Mouse (Mus musculus) midbrain, embryonic 16.5 days (tissue): Measurements from ENCODE around the gene Bola1. TPM values are rescaled to one million over a fixed set of nuclear protein-coding genes. Genes with fewer than 3 reads are reported as not detected.

Experiments
- ATAC-seq: fragments of 200-750 bp; cut with Nextera tagmentation; 2 replicates; pipeline ENCODE4 v1.8.0; 2017; ENCODE audit warnings: moderate TSS enrichment
- H3K27ac ChIP-seq: fragments of 300-500 bp; sonication (generic); 2 replicates; pipeline ENCODE4 v1.5.1; 2014; ENCODE audit warnings: mild to moderate bottlenecking, low read length, mixed read lengths
- H3K27me3 ChIP-seq: fragments of 300-500 bp; sonication (generic); 2 replicates; pipeline ENCODE4 v1.6.1; 2014; ENCODE audit warnings: low read depth, low read length, mixed read lengths; ENCODE audit not compliant: control insufficient read depth, insufficient read depth
- H3K36me3 ChIP-seq: fragments of 300-500 bp; sonication (generic); 2 replicates; pipeline ENCODE4 v1.6.1; 2014; ENCODE audit warnings: mild to moderate bottlenecking, low read length, moderate library complexity, mixed read lengths; ENCODE audit not compliant: control insufficient read depth, insufficient read depth
- H3K4me1 ChIP-seq: fragments of 300-500 bp; sonication (generic); 2 replicates; pipeline ENCODE4 v1.6.1; 2014; ENCODE audit warnings: mild to moderate bottlenecking, low read length, mixed read lengths; ENCODE audit not compliant: control insufficient read depth, insufficient read depth
- H3K4me2 ChIP-seq: fragments of 300-500 bp; sonication (generic); 2 replicates; pipeline ENCODE4 v1.6.1; 2014; ENCODE audit warnings: mild to moderate bottlenecking, low read length, mixed read lengths
- H3K4me3 ChIP-seq: fragments of 300-500 bp; sonication (generic); 2 replicates; pipeline ENCODE4 v1.5.1; 2014; ENCODE audit warnings: low read depth, mild to moderate bottlenecking, low read length, moderate library complexity, mixed read lengths
- H3K9ac ChIP-seq: fragments of 300-500 bp; sonication (generic); 2 replicates; pipeline ENCODE4 v1.6.1; 2014; ENCODE audit warnings: low read depth, low read length, mixed read lengths
- H3K9me3 ChIP-seq: fragments of 300-500 bp; sonication (generic); replicated peaks from 2 replicates; pipeline ENCODE4 v1.6.1; 2014; ENCODE audit warnings: mild to moderate bottlenecking, low read length, mixed read lengths; ENCODE audit not compliant: control insufficient read depth, poor library complexity, severe bottlenecking
- WGBS: fragments of 180-500 bp; shearing (Covaris S2); extraction: QIAGEN DNeasy Blood & Tissue Kit; methylation state at CpG from one replicate; pipeline ENCODE4 v1.1.7; 2014; 5-methylcytosine and 5-hydroxymethylcytosine counted together
- polyA plus RNA-seq: library from polyadenylated mRNA; unstranded; fragments of >200 nt; fragmentation: Nextera tagmentation; extraction: Ambion mirVana; gene quantifications from 2 replicates; pipeline ENCODE4 v1.2.1, GENCODE M21; 2015

Gene Bola1
- polyA plus RNA-seq, 1 experiment from 2014 or later: 51.3 TPM

DNA sequence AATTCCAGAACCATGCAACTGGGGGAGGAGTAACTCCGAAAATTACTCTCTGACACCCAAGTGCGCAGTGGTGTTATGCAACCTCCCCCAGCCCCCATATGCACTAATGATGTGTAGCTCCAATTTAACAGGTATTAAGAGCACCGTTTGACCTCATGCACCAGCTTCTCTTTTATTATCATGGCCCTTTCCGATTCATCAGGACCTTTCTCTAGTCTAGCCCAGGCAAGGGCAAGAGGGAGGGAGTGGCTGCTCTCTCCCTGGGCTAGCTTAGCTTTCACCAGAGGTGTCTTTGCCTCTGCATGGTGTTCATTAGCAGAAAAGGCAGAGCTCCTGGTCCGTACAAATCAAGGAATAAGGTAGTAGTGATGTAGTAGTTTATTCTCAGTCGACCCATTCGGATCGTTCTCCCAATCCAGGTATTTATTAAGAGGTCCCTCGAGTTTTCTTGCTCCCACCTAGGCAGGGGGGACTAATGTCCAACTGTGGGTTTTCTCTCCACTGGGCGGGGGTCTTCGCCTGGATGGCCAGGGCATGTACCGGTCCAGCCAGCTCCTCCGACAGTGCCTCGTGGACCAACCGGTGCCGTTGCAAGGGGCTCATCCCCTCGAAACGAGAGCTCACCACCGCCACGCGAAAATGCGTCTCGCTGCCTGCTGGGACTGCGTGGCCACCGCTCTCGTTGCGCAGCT, 22.9 kb downstream of the Bola1 start:
- 18% methylated on average over 27 of the region's 27 CpGs for WGBS
- H3K4me3 ChIP-seq: peak overlapping the region; percentile 79
- H3K4me2 ChIP-seq: peak overlapping the region; percentile 96
- H3K27me3 ChIP-seq: no peaks in the 10 kb centered on the region
- H3K9me3 ChIP-seq: no peaks in the 10 kb centered on the region
- peak overlapping the region; percentile 98 for H3K27ac ChIP-seq
- H3K4me1 ChIP-seq: peaks cover 12% of the 10 kb centered on the region
- ATAC-seq: peak; percentile 10; the same call in 1 of the 2 replicates
- H3K36me3 ChIP-seq: peaks cover 18% of the 10 kb centered on the region
- peak overlapping the region; percentile 92 for H3K9ac ChIP-seq

DNA sequence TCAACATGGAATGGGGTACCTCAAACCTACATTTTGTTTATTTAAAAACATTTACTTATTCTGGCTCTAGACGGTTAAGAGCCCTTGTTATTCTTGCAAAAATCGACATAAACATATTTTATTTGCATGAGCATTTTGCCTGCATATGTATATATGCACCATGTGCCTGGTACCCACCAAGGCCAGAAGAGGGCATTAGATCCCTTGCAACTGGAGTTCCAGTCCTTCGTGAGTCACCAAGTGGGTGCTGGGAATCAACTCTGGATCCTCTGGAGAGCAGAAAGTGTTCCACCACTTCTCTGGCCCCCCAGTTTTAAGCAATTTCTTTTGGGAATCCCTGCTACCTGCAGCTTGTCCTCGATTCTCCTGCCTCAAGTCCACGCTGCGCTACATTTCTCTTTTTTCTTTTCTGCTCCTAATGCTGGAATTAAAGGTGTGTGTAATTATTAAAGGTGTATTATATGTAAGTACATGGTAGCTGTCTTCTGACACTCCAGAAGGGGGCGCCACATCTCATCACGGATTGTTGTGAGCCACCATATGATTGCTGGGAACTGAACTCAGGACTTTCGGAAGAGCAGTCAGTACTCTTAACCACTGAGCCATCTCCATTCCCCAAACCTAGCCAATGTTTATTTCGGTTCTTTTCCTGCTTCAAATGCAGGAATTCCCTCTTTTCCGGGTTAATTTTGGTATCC, 23.7 kb downstream of the Bola1 start:
- Histone ChIP-seq H3K27ac (no peak overlapping the region; the same call in 1 of the 2 replicates), H3K4me2 (peak overlapping the region; percentile 96; the same call in 1 of the 2 replicates), H3K9me3 (no peaks in the 10 kb centered on the region), H3K36me3 (peaks cover 18% of the 10 kb centered on the region), H3K4me1 (peaks cover 12% of the 10 kb centered on the region), H3K9ac (no peak overlapping the region), H3K27me3 (no peaks in the 10 kb centered on the region), H3K4me3 (no peak overlapping the region; the same call in 1 of the 2 replicates)
- 93% methylated on average over 11 of the region's 11 CpGs for WGBS
- no peak for ATAC-seq

DNA sequence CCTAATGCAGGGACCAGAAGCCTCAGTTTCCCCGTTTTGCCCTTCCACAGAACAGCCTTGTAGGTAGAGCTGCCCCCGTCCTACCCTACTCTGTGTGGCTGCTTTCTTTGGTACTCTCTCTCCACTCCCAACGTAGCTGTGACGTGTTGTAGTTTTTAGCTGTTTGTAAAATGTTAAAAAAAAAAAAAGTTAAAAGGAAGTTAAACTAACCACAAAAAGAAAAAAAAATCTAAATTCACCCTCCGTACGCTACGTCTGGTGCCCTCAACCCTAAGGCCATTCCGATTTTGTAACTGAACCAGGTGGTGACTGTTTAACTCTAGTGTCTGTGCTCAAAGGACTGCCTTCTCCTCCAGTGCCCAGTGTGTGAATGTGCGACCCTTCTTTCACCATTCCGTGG, 24.5 kb downstream of the Bola1 start:
- H3K4me2 ChIP-seq: no peak overlapping the region
- 89% methylated on average over 10 of the region's 10 CpGs for WGBS
- no peaks in the 10 kb centered on the region for H3K27me3 ChIP-seq

DNA sequence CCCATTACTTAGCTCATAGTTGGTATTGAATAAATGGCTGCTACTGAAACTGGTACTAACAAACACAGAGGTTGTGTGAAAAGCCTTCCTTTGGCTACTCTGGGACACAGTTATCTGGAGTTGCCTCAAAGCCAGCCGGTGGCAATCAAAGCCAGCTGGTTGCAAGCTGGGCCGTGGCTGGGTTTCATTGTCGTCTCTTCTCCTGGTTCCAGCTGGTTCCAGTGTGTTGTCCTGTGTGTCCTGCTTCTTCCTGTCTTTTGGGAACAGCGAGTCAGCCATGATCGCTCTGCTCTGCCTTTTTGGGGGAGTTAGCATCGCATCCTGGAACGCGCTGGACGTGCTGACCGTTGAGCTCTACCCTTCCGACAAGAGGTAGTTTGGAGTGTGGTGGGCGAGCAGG, 26.5 kb downstream of the Bola1 start:
- no peaks in the 10 kb centered on the region for H3K27me3 ChIP-seq
- peaks cover 39% of the 10 kb centered on the region for H3K36me3 ChIP-seq
- no peaks in the 10 kb centered on the region for H3K9me3 ChIP-seq
- WGBS: 74% methylated on average over 12 of the region's 12 CpGs
- no peak overlapping the region for H3K4me3 ChIP-seq
- H3K4me2 ChIP-seq: no peak overlapping the region
- no peak overlapping the region for H3K9ac ChIP-seq
- ATAC-seq: no peak
- peaks cover 11% of the 10 kb centered on the region for H3K4me1 ChIP-seq
- no peak overlapping the region for H3K27ac ChIP-seq

More for the DNA sequence above, 24.5 kb downstream of the Bola1 start:
- Histone ChIP-seq H3K9ac (no peak overlapping the region), H3K9me3 (no peaks in the 10 kb centered on the region), H3K4me3 (no peak overlapping the region), H3K27ac (no peak overlapping the region), H3K36me3 (peaks cover 23% of the 10 kb centered on the region), H3K4me1 (peaks cover 12% of the 10 kb centered on the region)
- ATAC-seq: no peak

DNA sequence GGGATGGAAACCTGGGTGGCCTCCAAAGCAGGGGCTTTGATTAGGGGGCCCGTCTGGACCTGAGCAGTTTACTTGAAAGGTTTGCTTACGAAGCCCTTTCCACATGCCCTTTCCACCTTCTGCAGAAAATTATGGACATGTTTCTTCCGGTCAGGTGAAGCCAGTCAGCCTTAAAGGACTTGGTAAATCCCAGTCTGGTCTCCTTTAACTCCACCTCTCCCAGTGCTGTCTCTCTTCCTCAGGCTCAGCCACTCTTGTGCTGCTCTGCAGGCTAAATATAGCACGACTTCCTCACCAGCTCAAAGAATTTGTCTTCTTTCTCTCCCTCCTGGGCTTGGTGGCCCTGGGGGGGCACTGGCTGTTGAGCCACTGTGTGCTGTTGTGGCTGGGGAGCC, 37.1 kb downstream of the Bola1 start:
- H3K27ac ChIP-seq: peak overlapping the region; percentile 93
- H3K4me2 ChIP-seq: peak overlapping the region; percentile 66
- no peak for ATAC-seq
- H3K9ac ChIP-seq: peak overlapping the region; percentile 91
- peaks cover 25% of the 10 kb centered on the region for H3K4me1 ChIP-seq
- 20% methylated on average over 4 of the region's 4 CpGs for WGBS
- H3K27me3 ChIP-seq: no peaks in the 10 kb centered on the region
- H3K36me3 ChIP-seq: peaks cover 20% of the 10 kb centered on the region
- peak overlapping the region; percentile 76 for H3K4me3 ChIP-seq
- no peaks in the 10 kb centered on the region for H3K9me3 ChIP-seq

DNA sequence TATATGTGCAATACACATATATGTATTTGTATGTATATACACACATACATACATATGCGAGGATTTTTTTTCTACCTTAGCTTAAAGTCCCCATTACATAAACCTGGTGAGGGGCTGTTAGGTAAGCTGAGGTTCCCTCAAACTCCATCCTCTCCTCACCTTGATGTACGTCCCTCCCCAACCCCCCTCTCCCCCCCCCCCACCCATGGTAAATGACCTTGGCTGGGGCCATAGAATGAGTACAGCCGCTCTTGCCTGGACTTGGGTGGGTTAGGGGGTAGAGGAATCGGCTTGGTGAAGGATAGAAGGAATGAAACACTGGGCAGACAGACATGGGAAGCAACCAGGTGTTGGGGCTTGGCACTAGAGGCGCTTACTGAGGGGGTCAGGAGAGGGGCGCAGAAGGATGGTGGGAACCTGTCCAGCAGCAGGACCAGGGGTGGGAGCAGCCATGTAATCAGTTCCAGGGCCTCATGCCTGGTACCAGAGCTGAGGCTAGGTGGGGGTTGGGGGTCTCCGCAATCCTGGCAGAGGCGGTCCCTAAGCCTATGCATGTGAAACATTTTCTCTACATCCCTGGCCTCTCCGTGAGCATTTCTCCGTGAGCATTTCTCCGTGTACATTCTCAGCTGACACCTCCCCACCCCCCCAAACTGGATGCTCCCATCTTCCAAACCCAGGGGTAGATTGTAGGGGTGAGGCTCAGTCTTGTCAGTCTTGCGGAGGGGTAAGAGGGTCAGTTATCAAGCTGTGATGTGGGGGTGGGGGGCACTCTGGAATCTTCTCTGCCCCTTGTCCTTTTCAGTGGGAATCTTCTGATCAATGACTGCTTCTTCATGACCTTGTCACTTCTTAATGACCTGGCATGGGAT, 37.8 kb downstream of the Bola1 start:
- ATAC-seq: peak; percentile 66
- H3K4me1 ChIP-seq: peaks cover 25% of the 10 kb centered on the region
- peaks cover 20% of the 10 kb centered on the region for H3K36me3 ChIP-seq
- peak overlapping the region; percentile 93 for H3K27ac ChIP-seq
- peak overlapping the region; percentile 66 for H3K4me2 ChIP-seq
- H3K27me3 ChIP-seq: no peaks in the 10 kb centered on the region
- no peaks in the 10 kb centered on the region for H3K9me3 ChIP-seq
- peak overlapping the region; percentile 76 for H3K4me3 ChIP-seq
- WGBS: 21% methylated on average over 12 of the region's 12 CpGs
- H3K9ac ChIP-seq: peak overlapping the region; percentile 91

DNA sequence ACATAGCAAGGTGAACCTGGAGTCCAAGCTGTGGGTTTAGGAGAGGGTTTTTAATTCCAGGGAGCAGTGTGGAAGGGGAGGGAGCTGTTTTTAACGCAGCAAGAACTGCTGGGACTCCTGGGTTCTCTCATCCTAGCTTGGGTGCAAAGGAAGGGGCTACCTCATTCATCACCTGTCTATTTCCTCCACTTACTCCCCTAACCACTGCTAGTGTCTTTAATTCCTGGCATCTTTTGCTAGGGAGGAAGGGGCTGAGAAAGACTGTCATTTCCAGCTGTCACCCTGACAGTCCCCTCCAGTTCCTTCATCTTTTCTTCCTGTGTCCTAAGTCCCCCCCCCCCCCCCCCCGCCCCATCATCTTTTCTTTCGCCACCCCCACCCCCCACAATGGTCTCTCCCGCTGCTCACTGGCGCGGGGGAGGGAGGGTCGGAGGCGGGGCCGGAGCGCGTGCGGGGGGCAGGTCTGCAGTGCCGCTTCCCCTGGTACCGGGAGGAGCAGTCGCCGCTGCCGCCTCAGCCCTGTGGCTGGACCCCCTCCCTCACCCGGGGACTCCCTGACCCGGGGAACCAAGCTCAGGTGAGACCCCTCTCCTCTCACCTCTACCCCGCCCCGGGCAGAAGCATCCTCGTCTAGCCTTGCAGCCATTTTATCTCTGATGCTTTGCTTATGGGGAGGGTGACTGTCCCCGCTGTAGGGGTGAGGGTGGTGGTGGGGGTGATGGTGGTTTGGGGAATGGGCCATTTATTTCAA, 38.6 kb downstream of the Bola1 start, which contains the start of gene Sv2a:
Gene Sv2a (plus strand): TSS at position 425 of the 751 bp plus-strand sequence.
- Histone ChIP-seq H3K4me1 (peaks cover 25% of the 10 kb centered on the region), H3K4me3 (peak within 1 kb of the TSS; percentile 76), H3K9me3 (no peaks in the 10 kb centered on the region), H3K9ac (peak within 1 kb of the TSS; percentile 91), H3K4me2 (peak within 1 kb of the TSS; percentile 66), H3K27me3 (no peaks in the 10 kb centered on the region), H3K36me3 (peaks cover 20% of the 10 kb centered on the region), H3K27ac (peak within 1 kb of the TSS; percentile 93)
- peak; percentile 77 for ATAC-seq
- under 1% methylated on average over 19 of the region's 23 CpGs for WGBS

DNA sequence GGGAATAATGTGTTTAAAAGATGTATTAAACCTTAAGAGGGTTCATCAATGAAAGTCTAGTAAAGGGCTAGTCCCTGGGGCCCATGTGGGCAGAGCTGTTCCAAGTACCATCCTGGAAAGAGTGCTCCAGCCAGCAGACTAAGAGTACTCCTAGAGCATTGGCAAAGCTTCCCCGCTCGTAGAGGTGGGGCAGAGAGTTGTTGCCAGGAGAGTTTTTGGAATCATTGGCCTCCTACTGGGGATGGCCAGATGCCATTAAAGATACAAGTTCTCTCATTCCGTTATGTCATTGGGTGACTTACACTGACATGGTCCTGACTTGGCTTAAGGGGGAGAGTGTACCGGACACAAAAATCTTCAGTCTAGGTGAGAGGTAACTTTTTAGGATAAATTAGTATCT, 40.0 kb downstream of the Bola1 start:
- WGBS: 52% methylated on average over 4 of the region's 4 CpGs
- peaks cover 20% of the 10 kb centered on the region for H3K36me3 ChIP-seq
- no peak overlapping the region for H3K4me3 ChIP-seq
- no peak overlapping the region for H3K4me2 ChIP-seq
- H3K27me3 ChIP-seq: no peaks in the 10 kb centered on the region
- ATAC-seq: no peak
- H3K9me3 ChIP-seq: no peaks in the 10 kb centered on the region
- H3K4me1 ChIP-seq: peaks cover 31% of the 10 kb centered on the region
- no peak overlapping the region for H3K27ac ChIP-seq
- no peak overlapping the region for H3K9ac ChIP-seq
